Mouse (Mus musculus) liver, embryonic 14.5 days (tissue): ENCODE results near the gene Mcf2l. TPM values are rescaled to one million over a fixed set of nuclear protein-coding genes. Genes with fewer than 3 reads are reported as not detected.

Experiments used
- ATAC-seq: fragments of 200-750 bp; cut with Nextera tagmentation; 2 replicates; pipeline ENCODE4 v1.8.0; 2017; ENCODE audit warnings: moderate number of reproducible peaks, mild to moderate bottlenecking, moderate library complexity; ENCODE audit not compliant: insufficient read depth
- DNase-seq, 3 experiments: peaks; one replicate each; pipeline ENCODE4 v3.0.0-alpha.2; 2012 to 2013; ENCODE audit warnings: low read depth in 3 of 3, low spot score in 3 of 3
- H3K27ac ChIP-seq: fragments of 300-500 bp; sonication (generic); 2 replicates; pipeline ENCODE4 v1.5.1; 2014; ENCODE audit warnings: moderate library complexity, mild to moderate bottlenecking, control low read depth, inconsistent platforms
- H3K27me3 ChIP-seq: fragments of 300-500 bp; sonication (generic); 2 replicates; pipeline ENCODE4 v1.6.1; 2014; ENCODE audit warnings: mild to moderate bottlenecking, low read length, moderate library complexity; ENCODE audit not compliant: control insufficient read depth, insufficient read depth
- H3K36me3 ChIP-seq: fragments of 300-500 bp; sonication (generic); replicated peaks from 2 replicates; pipeline ENCODE4 v1.6.1; 2014; ENCODE audit warnings: low read depth; ENCODE audit not compliant: control insufficient read depth, insufficient read depth
- H3K4me1 ChIP-seq, 2 experiments: fragments of 200-500 bp in 1 of 2; fragments of 300-500 bp in 1 of 2; sonication (generic) in 1 of 2; replicated peaks; 2 replicates each; pipeline ENCODE4 v1.6.1; 2012 to 2014; ENCODE audit warnings: antibody characterized with exemption in 1 of 2, inconsistent platforms in 1 of 2, low read length in 1 of 2; ENCODE audit not compliant: control insufficient read depth in 2 of 2, insufficient read depth in 2 of 2
- H3K4me2 ChIP-seq: fragments of 300-500 bp; sonication (generic); 2 replicates; pipeline ENCODE4 v1.6.1; 2014; ENCODE audit warnings: low read depth, mild to moderate bottlenecking, control low read depth, moderate library complexity
- H3K4me3 ChIP-seq, 2 experiments: fragments of 200-500 bp in 1 of 2; fragments of 300-500 bp in 1 of 2; sonication (generic) in 1 of 2; 2 replicates each; pipeline ENCODE4 v1.5.1; 2012 to 2014; ENCODE audit warnings: low read depth in 2 of 2, low read length in 2 of 2, mild to moderate bottlenecking in 2 of 2, control low read depth in 1 of 2, inconsistent platforms in 1 of 2, moderate library complexity in 1 of 2; ENCODE audit not compliant: insufficient read depth in 1 of 2
- H3K9ac ChIP-seq: fragments of 300-500 bp; sonication (generic); replicated peaks from 2 replicates; pipeline ENCODE4 v1.6.1; 2014; ENCODE audit warnings: mild to moderate bottlenecking, control low read depth, moderate library complexity
- H3K9me3 ChIP-seq: fragments of 300-500 bp; sonication (generic); 2 replicates; pipeline ENCODE4 v1.6.1; 2016; ENCODE audit warnings: low read length, mixed read lengths; ENCODE audit not compliant: control insufficient read depth
- CTCF ChIP-seq: IDR thresholded peaks from 2 replicates; pipeline ENCODE4 v1.5.1; 2016; ENCODE audit warnings: antibody characterized with exemption, low read depth, control low read depth
- EP300 ChIP-seq: IDR thresholded peaks from 2 replicates; pipeline ENCODE4 v1.6.1; 2016; ENCODE audit warnings: antibody characterized with exemption, low read depth
- whole genome bisulfite sequencing: fragments of 180-500 bp; shearing (Covaris S2); extraction: QIAGEN DNeasy Blood & Tissue Kit; methylation state at CpG from one replicate; pipeline ENCODE4 v1.1.7; 2014; ENCODE audit not compliant: insufficient replicate concordance; 5-methylcytosine and 5-hydroxymethylcytosine counted together
- polyA plus RNA-seq, 2 experiments: library from polyadenylated mRNA; depleted of rRNA in 1 of 2; stranded (reverse) in 1 of 2; unstranded in 1 of 2; fragments of >200 nt; fragmentation: Nextera tagmentation in 1 of 2; extraction: Ambion mirVana in 1 of 2; gene quantifications; 2 replicates each; pipeline versions ENCODE4 v1.2.1 to v1.2.3; 2012 to 2014

Mcf2l gene
- polyA plus RNA-seq, 2 experiments = 0.44 to 0.72 TPM

GRCm38 (mm10) chr8:12934453-12935043, 60.9 kb downstream of the Mcf2l start:
- no peaks in the 10 kb centered on the region for H3K9me3 ChIP-seq
- H3K36me3 ChIP-seq = no peaks in the 10 kb centered on the region
- no peak overlapping the region for H3K9ac ChIP-seq
- H3K4me3 ChIP-seq = no peak overlapping the region
- H3K4me1 ChIP-seq = no peaks in the 10 kb centered on the region
- no peak overlapping the region for H3K27ac ChIP-seq
- H3K4me2 ChIP-seq = no peak overlapping the region
- no peak for TF ChIP-seq EP300
- TF ChIP-seq CTCF = no peak
- DNase-seq = no peak
- no peak for ATAC-seq
- WGBS = 45% methylated on average over 8 of the region's 8 CpGs
- no peaks in the 10 kb centered on the region for H3K27me3 ChIP-seq

- WGBS = 62% methylated on average over 8 of the region's 8 CpGs
- no peak for DNase-seq
- H3K4me1 ChIP-seq = no peaks in the 10 kb centered on the region
- no peak overlapping the region for H3K4me3 ChIP-seq
- H3K9ac ChIP-seq = no peak overlapping the region
- H3K4me2 ChIP-seq = no peak overlapping the region
- H3K9me3 ChIP-seq = no peaks in the 10 kb centered on the region
- TF ChIP-seq CTCF = no peak
- no peak for TF ChIP-seq EP300
- ATAC-seq = no peak
- no peaks in the 10 kb centered on the region for H3K27me3 ChIP-seq
- H3K36me3 ChIP-seq = no peaks in the 10 kb centered on the region
- H3K27ac ChIP-seq = no peak overlapping the region
These were observed 66.9 kb downstream of the Mcf2l start for GRCm38 (mm10) chr8:12940549-12940948.

- Histone ChIP-seq H3K27me3 (no peaks in the 10 kb centered on the region), H3K9me3 (no peaks in the 10 kb centered on the region), H3K4me1 (no peaks in the 10 kb centered on the region), H3K9ac (no peak overlapping the region), H3K4me2 (no peak overlapping the region), H3K4me3 (no peak overlapping the region), H3K36me3 (no peaks in the 10 kb centered on the region), H3K27ac (no peak overlapping the region)
- WGBS = 55% methylated on average over 10 of the region's 10 CpGs
- ATAC-seq (no peak), DNase-seq (no peak)
- TF ChIP-seq CTCF = no peak
- TF ChIP-seq EP300 = no peak
These were observed 67.7 kb downstream of the Mcf2l start for GRCm38 (mm10) chr8:12941161-12941926.

GRCm38 (mm10) chr8:12947604-12948573, 74.3 kb downstream of the Mcf2l start:
- WGBS = 28% methylated on average over 21 of the region's 21 CpGs
- TF ChIP-seq CTCF (no peak), EP300 (no peak)
- Histone ChIP-seq H3K4me2 (no peak overlapping the region), H3K4me3 (no peak overlapping the region), H3K9ac (no peak overlapping the region), H3K27me3 (no peaks in the 10 kb centered on the region; the same call in none of the 2 replicates), H3K36me3 (no peaks in the 10 kb centered on the region), H3K9me3 (no peaks in the 10 kb centered on the region), H3K4me1 (no peaks in the 10 kb centered on the region), H3K27ac (no peak overlapping the region)
- ATAC-seq (no peak), DNase-seq (no peak)

- Histone ChIP-seq H3K9ac (no peak overlapping the region), H3K36me3 (no peaks in the 10 kb centered on the region), H3K9me3 (no peaks in the 10 kb centered on the region), H3K4me3 (no peak overlapping the region), H3K27ac (no peak overlapping the region), H3K27me3 (no peaks in the 10 kb centered on the region; the same call in none of the 2 replicates), H3K4me2 (no peak overlapping the region), H3K4me1 (no peaks in the 10 kb centered on the region)
- DNase-seq (no peak), ATAC-seq (no peak)
- 34% methylated on average over 3 of the region's 3 CpGs for WGBS
- TF ChIP-seq CTCF (no peak), EP300 (no peak)
These were observed 75.0 kb downstream of the Mcf2l start for GRCm38 (mm10) chr8:12948574-12948961.
